Mouse (Mus musculus): ENCODE measurements around the gene Zfp606.

Gene Zfp606

GRCm38 (mm10) chr7:12478158-12479008 lies at the start of gene Zfp606:
Gene Zfp606 (plus strand): TSS chr7:12478293.
- peak; percentile 65 to 80 for DNase-seq (ENCODE audit: low spot score in 2 of 2)

GRCm38 (mm10) chr7:12479009-12479346 lies 885 bp downstream of the Zfp606 start:
- DNase-seq (ENCODE audit: low spot score in 2 of 2), result no peak

GRCm38 (mm10) chr7:12479525-12479924 lies 1.4 kb downstream of the Zfp606 start:
- no peak for DNase-seq (ENCODE audit: low spot score in 2 of 2)

GRCm38 (mm10) chr7:12483771-12484170 lies 5.7 kb downstream of the Zfp606 start:
- no peak for DNase-seq (ENCODE audit: low spot score in 2 of 2)

GRCm38 (mm10) chr7:12485956-12486355 lies 7.9 kb downstream of the Zfp606 start:
- DNase-seq (ENCODE audit: low spot score in 2 of 2), result no peak

- DNase-seq (ENCODE audit: low spot score in 2 of 2), result no peak
These were observed 8.6 kb downstream of the Zfp606 start for GRCm38 (mm10) chr7:12486691-12487090.

- no peak for DNase-seq (ENCODE audit: low spot score in 2 of 2)
These were observed 32.8 kb downstream of the Zfp606 start for GRCm38 (mm10) chr7:12510913-12511312.

- no peak for DNase-seq (ENCODE audit: low spot score in 2 of 2)
These were observed 34.1 kb downstream of the Zfp606 start, which contains the start of gene 2900092C05Rik for GRCm38 (mm10) chr7:12512217-12512616. Gene 2900092C05Rik (plus strand): TSS chr7:12512517.
